Comparison of ENCODE assay signal across 8 mouse cellular contexts in genomic region chr11:26200970-26201777, GRCm38 (mm10). TPM values are rescaled to one million over a fixed set of nuclear protein-coding genes. Genes with fewer than 3 reads are reported as not detected.
DNase-seq lines count a peak whose midpoint lies in the region; ATAC-seq lines count a peak whose summit lies in the region.

No protein-coding gene starts in this region.

- peak; percentile 11 for DNase-seq in left cerebral cortex, adult 11 months (ENCODE audit: low spot score)
- DNase-seq in left cerebral cortex, adult 8-10 months (ENCODE audit: low spot score in 2 of 2) = no peak
- DNase-seq in c-Kit-positive CD71-positive TER-119-negative erythroid progenitor cells, embryonic 14.5 days (ENCODE audit: low read depth) = peak; percentile 22
- peak; percentile 38 for DNase-seq in forebrain, embryonic 10.5 days (ENCODE audit: extremely low spot score, low spot score)
- DNase-seq in limb, embryonic 11.5 days (ENCODE audit: low spot score) = peak; percentile 63
- peak; percentile 78 for DNase-seq in splenic B cell, adult 2 months (ENCODE audit: low read depth, low spot score)

- 55% methylated on average over 4 of the region's 4 CpGs for WGBS in forebrain, embryonic 10.5 days
- 60% methylated on average over 4 of the region's 4 CpGs for WGBS in hindbrain, embryonic 16.5 days
- 59% methylated on average over 4 of the region's 4 CpGs for WGBS in limb, embryonic 11.5 days
- WGBS in midbrain, embryonic 13.5 days = 55% methylated on average over 4 of the region's 4 CpGs

- no peak overlapping the region for H3K4me3 ChIP-seq in forebrain, embryonic 10.5 days
- no peak overlapping the region for H3K4me3 ChIP-seq in hindbrain, embryonic 16.5 days (ENCODE audit: low read length)
- no peak overlapping the region for H3K4me3 ChIP-seq in limb, embryonic 11.5 days (ENCODE audit: low read depth, low read length)
- H3K4me3 ChIP-seq in midbrain, embryonic 13.5 days (replicated peaks) = no peak overlapping the region

- no peaks in the 10 kb centered on the region for H3K4me1 ChIP-seq in forebrain, embryonic 10.5 days
- H3K4me1 ChIP-seq in hindbrain, embryonic 16.5 days (ENCODE audit: control insufficient read depth, insufficient read depth, low read depth, low read length) = no peaks in the 10 kb centered on the region
- no peaks in the 10 kb centered on the region for H3K4me1 ChIP-seq in limb, embryonic 11.5 days (ENCODE audit: control insufficient read depth, insufficient read depth, low read length)
- no peaks in the 10 kb centered on the region for H3K4me1 ChIP-seq in midbrain, embryonic 13.5 days (replicated peaks)

- no peaks in the 10 kb centered on the region for H3K27me3 ChIP-seq in forebrain, embryonic 10.5 days (ENCODE audit: poor library complexity, severe bottlenecking)
- H3K27me3 ChIP-seq in hindbrain, embryonic 16.5 days (replicated peaks; ENCODE audit: control insufficient read depth, insufficient read depth, low read length) = no peaks in the 10 kb centered on the region
- no peaks in the 10 kb centered on the region for H3K27me3 ChIP-seq in limb, embryonic 11.5 days (ENCODE audit: control insufficient read depth, insufficient read depth, low read length)
- H3K27me3 ChIP-seq in midbrain, embryonic 13.5 days = no peaks in the 10 kb centered on the region
- no peaks in the 10 kb centered on the region for H3K27me3 ChIP-seq in splenic B cell, adult 2 months (ENCODE audit: control insufficient read depth, insufficient read depth, low read length, poor library complexity, severe bottlenecking)

- no peak overlapping the region for H3K9ac ChIP-seq in hindbrain, embryonic 16.5 days (ENCODE audit: low read depth, low read length)
- no peak overlapping the region for H3K9ac ChIP-seq in limb, embryonic 11.5 days (ENCODE audit: low read length)
- no peak overlapping the region for H3K9ac ChIP-seq in midbrain, embryonic 13.5 days (replicated peaks)

- H3K4me2 ChIP-seq in hindbrain, embryonic 16.5 days (ENCODE audit: low read length) = no peak overlapping the region
- H3K4me2 ChIP-seq in limb, embryonic 11.5 days (ENCODE audit: low read depth, severe bottlenecking) = no peak overlapping the region
- H3K4me2 ChIP-seq in midbrain, embryonic 13.5 days (replicated peaks) = no peak overlapping the region

- no peak overlapping the region for H3K27ac ChIP-seq in forebrain, embryonic 10.5 days
- no peak overlapping the region for H3K27ac ChIP-seq in hindbrain, embryonic 16.5 days (ENCODE audit: low read depth, low read length)
- H3K27ac ChIP-seq in limb, embryonic 11.5 days (replicated peaks; ENCODE audit: low read depth, low read length) = no peak overlapping the region
- no peak overlapping the region for H3K27ac ChIP-seq in midbrain, embryonic 13.5 days

- H3K36me3 ChIP-seq in forebrain, embryonic 10.5 days (replicated peaks) = no peaks in the 10 kb centered on the region
- H3K36me3 ChIP-seq in hindbrain, embryonic 16.5 days (ENCODE audit: control insufficient read depth, insufficient read depth, low read length) = no peaks in the 10 kb centered on the region
- H3K36me3 ChIP-seq in limb, embryonic 11.5 days (ENCODE audit: control insufficient read depth, insufficient read depth, low read length) = no peaks in the 10 kb centered on the region
- no peaks in the 10 kb centered on the region for H3K36me3 ChIP-seq in midbrain, embryonic 13.5 days
- no peaks in the 10 kb centered on the region for H3K36me3 ChIP-seq in splenic B cell, adult 2 months (ENCODE audit: control insufficient read depth, insufficient read depth, low read length, poor library complexity, severe bottlenecking)

- peak; percentile 63; the same call in 1 of the 2 replicates for ATAC-seq in hindbrain, embryonic 16.5 days
- 0 out of 2 replicates have a peak, but pooled peaks have one; percentile 51 for ATAC-seq in limb, embryonic 11.5 days (ENCODE audit: insufficient number of reproducible peaks, low FRiP score, low TSS enrichment, low read depth)
- ATAC-seq in midbrain, embryonic 13.5 days = peak; percentile 87

- H3K9me3 ChIP-seq in forebrain, embryonic 10.5 days = no peaks in the 10 kb centered on the region
- no peaks in the 10 kb centered on the region for H3K9me3 ChIP-seq in hindbrain, embryonic 16.5 days (ENCODE audit: control insufficient read depth, low read length)
- H3K9me3 ChIP-seq in limb, embryonic 11.5 days (ENCODE audit: control insufficient read depth, low read length) = no peaks in the 10 kb centered on the region
- H3K9me3 ChIP-seq in midbrain, embryonic 13.5 days = no peaks in the 10 kb centered on the region

RNA-seq across cellular contexts. Expression of gene 5730522E02Rik, which starts 9.4 kb away (rescaled TPM):
- total RNA-seq in left cerebral cortex, adult 8-10 months (2022) = 10 to 100 TPM in 3 of 4 experiments, 1 to 10 TPM in 1; 8.6 to 14.7 (median 11.3) TPM
- polyA plus RNA-seq in forebrain, embryonic 10.5 days (2016; fragmentation: Nextera tagmentation; extraction: Ambion mirVana) = 4.5 and 4.9 TPM in 2 replicates
- 12.1 and 12.3 TPM in 2 replicates for polyA plus RNA-seq in hindbrain, embryonic 16.5 days (2015; fragmentation: Nextera tagmentation; extraction: Ambion mirVana)
- 7.9 and 10.3 TPM in 2 replicates for polyA plus RNA-seq in limb, embryonic 11.5 days (2014; fragmentation: Nextera tagmentation; extraction: Ambion mirVana)
- 16.8 and 17.8 TPM in 2 replicates for polyA plus RNA-seq in midbrain, embryonic 13.5 days (2015; fragmentation: Nextera tagmentation; extraction: Ambion mirVana)

Comparison
In these comparisons a context has a peak if more than half of its experiments do, and no peak if none do; other contexts are left out.
1. DNase-seq: peak in left cerebral cortex, adult 11 months (single experiment), c-Kit-positive CD71-positive TER-119-negative erythroid progenitor cells, embryonic 14.5 days (single experiment), forebrain, embryonic 10.5 days (single experiment), limb, embryonic 11.5 days (single experiment) and splenic B cell, adult 2 months (single experiment); none in left cerebral cortex, adult 8-10 months (0 of 2).
2. Peak in every context shown above with its lines, with median percentiles within 50 percentile points of each other: ATAC-seq.